25 mouse cellular contexts compared by ENCODE assay signal in genomic region chr1:120776906-120777305, GRCm38 (mm10).
"Had no signal": no experiment of that assay in that cellular context is flagged by ENCODE, and none has a peak within 500 bp of the region (broad histone marks: within the 10 kb centered on the region; RNA-seq: fewer than 3 reads in every experiment).

No protein-coding gene starts in this region.

- H3K4me1 ChIP-seq: heart, embryonic 10.5 days; heart, embryonic 12.5 days; hindbrain, embryonic 10.5 days; hindbrain, embryonic 12.5 days; intestine, embryonic 15.5 days; limb, embryonic 13.5 days; limb, embryonic 15.5 days had no signal

- H3K36me3 ChIP-seq: heart, embryonic 10.5 days; heart, embryonic 12.5 days; hindbrain, embryonic 10.5 days; hindbrain, embryonic 12.5 days; intestine, embryonic 15.5 days; limb, embryonic 13.5 days; limb, embryonic 15.5 days had no signal

- H3K27ac ChIP-seq: gastrocnemius, adult 2 months; heart, embryonic 10.5 days; hindbrain, embryonic 10.5 days; hindbrain, embryonic 12.5 days; hindbrain, embryonic 14.5 days; intestine, embryonic 15.5 days; layer of hippocampus, adult 2 months; limb, embryonic 13.5 days; limb, embryonic 15.5 days had no signal

- ATAC-seq: hindbrain, embryonic 16.5 days; inflammation-experienced regulatory T-cells, adult 6 months; intestine, embryonic 15.5 days; intestine, postnatal 0 days had no signal

- H3K4me3 ChIP-seq: gastrocnemius, adult 2 months; heart, embryonic 10.5 days; heart, embryonic 12.5 days; hindbrain, embryonic 10.5 days; hindbrain, embryonic 12.5 days; intestine, embryonic 15.5 days; layer of hippocampus, adult 2 months; limb, embryonic 13.5 days; limb, embryonic 15.5 days had no signal

- H3K9me3 ChIP-seq: heart, embryonic 10.5 days; hindbrain, embryonic 10.5 days; hindbrain, embryonic 12.5 days; intestine, embryonic 15.5 days; limb, embryonic 13.5 days; limb, embryonic 15.5 days had no signal

- DNase-seq: gastrocnemius, adult 2 months; gastrocnemius, postnatal 10 days; gastrocnemius, postnatal 25 days; heart, adult 18-20 months; heart, postnatal 10 days; heart, postnatal 4 days; kidney, adult 18-20 months; kidney, adult 8-10 months; kidney, postnatal 10 days; kidney, postnatal 25 days; kidney, postnatal 4 days; left cerebral cortex, postnatal 4 days had no signal

- H3K27me3 ChIP-seq: heart, embryonic 12.5 days; hindbrain, embryonic 12.5 days; intestine, embryonic 15.5 days; limb, embryonic 13.5 days; limb, embryonic 15.5 days had no signal

- H3K4me2 ChIP-seq: heart, embryonic 12.5 days; hindbrain, embryonic 12.5 days; hindbrain, embryonic 14.5 days; intestine, embryonic 15.5 days; limb, embryonic 13.5 days; limb, embryonic 15.5 days; liver, embryonic 11.5 days had no signal

- H3K9ac ChIP-seq: heart, embryonic 12.5 days; hindbrain, embryonic 12.5 days; hindbrain, embryonic 14.5 days; intestine, embryonic 15.5 days; limb, embryonic 13.5 days; limb, embryonic 15.5 days had no signal
